Mouse (Mus musculus): ENCODE measurements at regions not wholly inside any gene's neighbourhood (a gene's known extent, or its start where the extent isn't known, plus 50 kb on each side); places are given as distances from the start of the nearest gene placed in this dataset.

DNA sequence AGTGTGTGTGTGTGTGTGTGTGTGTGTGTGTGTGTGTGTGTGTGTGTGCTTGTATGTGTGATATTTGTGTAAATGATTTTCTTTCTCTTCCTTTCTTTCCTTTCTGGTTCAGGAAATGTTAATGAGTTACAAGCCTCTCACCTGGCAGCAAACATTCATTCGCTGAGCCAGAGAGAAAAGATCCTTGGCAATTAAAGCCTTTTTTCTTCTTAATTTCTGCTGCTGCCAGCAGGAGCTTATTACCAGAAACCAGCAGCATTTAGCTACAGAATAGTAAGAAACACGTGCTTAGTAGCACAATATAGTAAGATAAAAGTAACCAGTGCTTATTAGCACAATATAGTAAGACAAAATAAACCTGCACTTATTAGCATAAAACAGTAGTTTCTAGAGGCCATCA is 1050.0 kb upstream of the Pabpc4l start:
- DNase-seq = peak in 1 of 2 experiments; percentile 3

- no peak for DNase-seq
Observed at GRCm38 (mm10) chr3:47471286-47471685, 1023.3 kb upstream of the Pabpc4l start.

DNA sequence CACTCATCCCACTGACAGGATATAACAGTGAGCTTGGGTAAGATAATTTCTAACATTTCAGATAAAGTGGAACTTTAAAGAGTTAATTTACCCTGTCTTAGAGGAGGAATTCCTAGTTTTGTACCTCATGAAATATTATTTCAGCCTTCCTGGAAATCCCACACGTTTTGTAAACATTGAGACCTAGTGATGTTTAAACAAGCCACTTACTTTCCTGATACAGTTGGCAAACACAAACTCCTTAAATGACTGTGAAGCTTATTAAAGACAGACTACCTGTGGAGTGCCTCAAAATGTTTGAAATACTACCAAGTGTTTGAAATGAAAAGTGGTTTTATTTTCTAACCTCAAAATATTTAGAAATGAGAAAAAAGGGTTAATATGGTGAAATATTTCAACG is 1021.8 kb upstream of the Pabpc4l start:
- no peak for DNase-seq

GRCm38 (mm10) chr3:47463556-47463955 is 1015.5 kb upstream of the Pabpc4l start:
- no peak for DNase-seq

DNA sequence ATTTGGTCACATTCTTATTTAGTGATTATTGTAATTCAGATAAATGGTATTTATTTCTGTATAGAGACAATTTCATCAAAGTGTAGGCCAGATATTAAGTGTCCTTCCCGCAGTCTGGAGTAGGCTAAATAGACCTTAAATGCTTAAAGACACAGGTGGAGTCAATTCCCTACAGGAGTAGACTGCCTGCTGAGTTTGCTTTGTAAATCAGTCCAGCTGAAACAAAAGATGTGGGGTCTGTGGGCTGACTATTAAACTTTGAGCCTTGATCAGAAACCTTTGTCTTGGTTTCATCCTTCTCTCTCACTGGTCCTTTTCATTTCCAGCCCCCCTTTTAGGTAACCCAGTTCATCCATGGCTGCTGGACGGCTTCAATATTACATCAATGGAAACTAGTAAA is 1002.0 kb upstream of the Pabpc4l start:
- no peak for DNase-seq

DNA sequence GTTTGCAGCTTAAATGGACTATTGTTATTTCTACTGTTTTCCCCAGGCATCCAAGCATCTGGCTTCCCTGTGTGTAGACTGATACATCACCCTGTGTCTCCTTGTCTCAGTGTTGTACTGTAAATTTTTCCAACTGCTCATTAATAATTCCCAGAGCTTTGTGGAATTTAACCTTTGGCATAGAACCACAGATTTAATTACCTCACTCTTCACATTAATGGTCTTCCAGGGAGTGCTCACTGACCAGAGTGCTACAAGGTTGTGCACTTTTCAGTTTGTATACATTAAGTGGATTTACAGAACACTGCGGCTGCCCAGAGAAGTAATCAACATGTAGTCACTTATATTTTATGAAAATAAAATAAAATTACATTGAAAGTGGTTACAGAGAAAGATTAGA is 992.4 kb upstream of the Pabpc4l start:
- DNase-seq = no peak

DNA sequence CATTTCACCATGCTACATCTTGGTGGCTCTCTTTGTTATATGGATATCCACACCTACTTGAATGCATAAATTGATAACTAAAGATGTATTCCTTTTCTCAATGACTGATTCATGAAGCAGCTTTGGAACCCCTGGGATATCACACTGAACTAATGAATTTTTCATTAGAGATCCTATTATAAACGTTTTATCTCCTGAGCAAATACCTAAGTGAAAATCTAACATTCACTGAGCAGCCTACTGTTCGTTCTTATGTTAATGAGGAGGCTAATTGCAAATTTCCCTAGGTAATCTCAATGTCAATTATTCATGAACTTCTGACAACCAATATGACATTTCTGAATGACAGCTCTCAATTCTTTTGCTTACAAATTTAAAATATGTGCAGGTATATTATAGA is 987.5 kb upstream of the Pabpc4l start:
- DNase-seq = no peak

- DNase-seq = peak in 1 of 2 experiments; percentile 3
Observed at GRCm38 (mm10) chr3:47424532-47424931, 976.5 kb upstream of the Pabpc4l start.
